Mouse (Mus musculus): ENCODE measurements around the gene Cope. TPM values are rescaled to one million over a fixed set of nuclear protein-coding genes. Genes with fewer than 3 reads are reported as not detected.

Gene Cope
- 491 and 497 TPM in 2 replicates for polyA plus RNA-seq (2012; rRNA removed)

- DNase-seq (ENCODE audit: low read depth), result peak; percentile 77
Measured at GRCm38 (mm10) chr8:70302358-70302890, at the start of gene Cope, which contains the start of gene Ddx49. Cope (plus strand) TSS chr8:70302518. Ddx49 (minus strand) TSS chr8:70302489.

- DNase-seq (ENCODE audit: low read depth), result no peak
Measured at GRCm38 (mm10) chr8:70254628-70255027, 47.7 kb upstream of the Cope start.

- no peak for DNase-seq (ENCODE audit: low read depth)
Measured at GRCm38 (mm10) chr8:70257456-70257855, 44.9 kb upstream of the Cope start.

- no peak for DNase-seq (ENCODE audit: low read depth)
Measured at GRCm38 (mm10) chr8:70258600-70258999, 43.7 kb upstream of the Cope start.

GRCm38 (mm10) chr8:70259043-70259442, 43.3 kb upstream of the Cope start:
- DNase-seq (ENCODE audit: low read depth), result no peak

GRCm38 (mm10) chr8:70267674-70268073, 34.6 kb upstream of the Cope start:
- DNase-seq (ENCODE audit: low read depth), result no peak

- no peak for DNase-seq (ENCODE audit: low read depth)
Measured at GRCm38 (mm10) chr8:70268311-70268710, 34.0 kb upstream of the Cope start.

- DNase-seq (ENCODE audit: low read depth), result no peak
Measured at GRCm38 (mm10) chr8:70268799-70269565, 33.3 kb upstream of the Cope start.

- no peak for DNase-seq (ENCODE audit: low read depth)
Measured at GRCm38 (mm10) chr8:70272949-70273348, 29.4 kb upstream of the Cope start.

GRCm38 (mm10) chr8:70274350-70274749, 28.0 kb upstream of the Cope start:
- no peak for DNase-seq (ENCODE audit: low read depth)

- DNase-seq (ENCODE audit: low read depth), result no peak
Measured at GRCm38 (mm10) chr8:70276476-70276875, 25.8 kb upstream of the Cope start.

GRCm38 (mm10) chr8:70278175-70278574, 24.1 kb upstream of the Cope start:
- no peak for DNase-seq (ENCODE audit: low read depth)

- DNase-seq (ENCODE audit: low read depth), result no peak
Measured at GRCm38 (mm10) chr8:70279266-70279665, 23.1 kb upstream of the Cope start.

GRCm38 (mm10) chr8:70281001-70281400, 21.3 kb upstream of the Cope start:
- no peak for DNase-seq (ENCODE audit: low read depth)

GRCm38 (mm10) chr8:70282603-70283135, 19.6 kb upstream of the Cope start, which contains the start of gene Homer3:
Homer3 (plus strand) TSS chr8:70282827.
- DNase-seq (ENCODE audit: low read depth), result no peak

GRCm38 (mm10) chr8:70283136-70284077, 18.9 kb upstream of the Cope start:
- no peak for DNase-seq (ENCODE audit: low read depth)

- no peak for DNase-seq (ENCODE audit: low read depth)
Measured at GRCm38 (mm10) chr8:70284421-70284820, 17.9 kb upstream of the Cope start.

GRCm38 (mm10) chr8:70285304-70285703, 17.0 kb upstream of the Cope start:
- DNase-seq (ENCODE audit: low read depth), result no peak

GRCm38 (mm10) chr8:70286737-70287136, 15.6 kb upstream of the Cope start:
- DNase-seq (ENCODE audit: low read depth), result no peak

- no peak for DNase-seq (ENCODE audit: low read depth)
Measured at GRCm38 (mm10) chr8:70293988-70294405, 8.3 kb upstream of the Cope start.

- no peak for DNase-seq (ENCODE audit: low read depth)
Measured at GRCm38 (mm10) chr8:70300881-70301280, 1.4 kb upstream of the Cope start.

- no peak for DNase-seq (ENCODE audit: low read depth)
Measured at GRCm38 (mm10) chr8:70302901-70303300, 583 bp downstream of the Cope start.
